Mouse (Mus musculus) retina, adult 2 months (tissue): Measurements from ENCODE around the gene Fbxw25.
"Not testable (repeated sequence)": the region's sequence is repeated elsewhere in the genome, so short reads cannot be mapped to it uniquely, and the experiment has no call there.

ENCODE experiments used
- DNase-seq: peaks from one replicate; pipeline ENCODE4 v3.0.0-alpha.2; 2012; ENCODE audit warnings: low read depth, low spot score

The Fbxw25 gene

GRCm38 (mm10) chr9:109664552-109664951 is at the start of gene Fbxw25:
Fbxw25 (minus strand) TSS chr9:109664652.
- not testable (repeated sequence) for DNase-seq

- DNase-seq: not testable (repeated sequence)
Measured at GRCm38 (mm10) chr9:109702600-109702999, 38.1 kb upstream of the Fbxw25 start, which contains the start of gene Fbxw18. Fbxw18 (minus strand) TSS chr9:109702700.

GRCm38 (mm10) chr9:109685299-109685698 is 20.8 kb upstream of the Fbxw25 start:
- no peak for DNase-seq

- not testable (repeated sequence) for DNase-seq
Measured at GRCm38 (mm10) chr9:109625957-109626356, 38.5 kb downstream of the Fbxw25 start, which contains the start of gene Fbxw24. Fbxw24 (minus strand) TSS chr9:109626057.

GRCm38 (mm10) chr9:109606837-109607236 is 57.6 kb downstream of the Fbxw25 start:
- DNase-seq: peak; percentile 11

- DNase-seq: not testable (repeated sequence)
Measured at GRCm38 (mm10) chr9:109602128-109602527, 62.3 kb downstream of the Fbxw25 start.

GRCm38 (mm10) chr9:109597226-109597625 is 67.2 kb downstream of the Fbxw25 start:
- no peak for DNase-seq
